Mouse (Mus musculus): ENCODE measurements around the gene Gm20388. TPM values are rescaled to one million over a fixed set of nuclear protein-coding genes. Genes with fewer than 3 reads are reported as not detected.
A peak's percentile ranks its signal among the peaks of the same experiment; 100 is the strongest.

Gene Gm20388
- total RNA-seq, 2 experiments from 2014 or later, result 6.8 to 7.8 TPM

DNA sequence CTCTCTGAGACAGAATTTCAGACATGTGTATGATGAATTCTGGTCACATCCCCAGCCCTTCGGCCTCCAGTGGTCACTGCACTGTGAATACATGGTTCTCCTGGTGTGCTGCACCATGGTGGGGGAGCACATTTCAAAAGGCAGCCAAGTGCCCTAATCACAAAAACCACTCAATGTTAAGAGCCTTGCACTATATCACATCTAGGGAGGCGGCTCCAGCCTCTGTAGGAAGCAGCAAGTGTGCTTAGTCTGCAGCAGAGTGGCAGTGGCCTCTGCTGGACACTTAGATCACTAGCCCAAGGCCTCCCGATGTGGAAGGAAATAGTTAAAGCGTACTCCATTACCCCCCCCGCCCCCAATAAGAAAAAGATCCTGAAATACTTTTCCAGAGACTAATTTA, 2988.4 kb downstream of the Gm20388 start:
- intact Hi-C loops (cut with DNase I), result loop anchor here (10.0 kb wide), 1 partner anchor 286 kb away; the partner anchor contains the start of gene Dpep1
- no peak for DNase-seq

DNA sequence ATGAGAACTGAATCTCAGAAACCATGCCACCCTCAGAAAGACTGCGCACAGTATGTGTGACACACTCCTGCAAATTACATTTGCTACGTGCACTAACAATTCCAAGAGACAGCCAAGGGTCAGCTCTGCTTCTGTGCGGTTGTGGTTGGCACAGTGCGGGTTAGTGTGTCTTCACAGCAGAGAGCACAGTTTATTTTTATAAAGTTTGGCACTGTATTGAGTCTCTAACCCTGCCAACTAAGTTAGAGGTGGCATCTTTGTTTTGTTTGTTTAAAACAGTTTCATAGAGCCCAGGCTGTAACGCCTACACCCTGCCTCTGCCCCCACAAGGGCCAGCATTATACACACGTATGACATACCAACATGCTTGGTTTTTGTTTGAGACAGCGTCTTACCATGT, 2990.8 kb downstream of the Gm20388 start:
- intact Hi-C loops (cut with DNase I), result no loop called here
- no peak for DNase-seq

DNA sequence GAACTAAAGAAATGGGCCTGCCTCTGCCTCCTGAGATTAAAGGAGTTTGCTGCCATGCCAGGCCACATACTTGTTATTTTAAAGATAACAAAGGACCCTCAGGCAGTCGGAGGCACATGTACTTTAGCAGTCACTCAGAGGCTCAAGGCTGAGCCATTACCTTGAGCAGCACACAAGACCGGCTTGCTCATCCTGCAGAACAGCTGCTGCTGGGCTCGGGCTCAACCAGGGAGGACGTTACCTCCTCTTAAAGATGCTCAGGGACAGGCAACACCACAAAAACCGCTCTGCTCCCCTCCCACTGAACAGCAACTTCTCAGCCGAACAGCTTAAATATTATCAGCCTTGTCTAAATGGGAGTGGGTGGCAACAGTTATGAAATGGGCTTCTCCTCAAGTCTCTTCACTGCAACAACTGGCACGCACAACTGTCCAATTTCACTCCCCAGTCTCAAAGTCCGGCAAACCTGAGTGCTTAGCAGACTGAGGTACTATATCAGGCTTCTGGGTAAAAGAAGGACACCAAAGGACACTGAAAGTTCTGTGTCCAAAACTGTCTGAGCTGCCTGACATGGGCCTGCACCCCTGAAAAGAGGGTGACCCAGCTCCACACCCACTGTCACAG, 2991.4 kb downstream of the Gm20388 start:
- intact Hi-C loops (cut with DNase I), result no loop called here
- no peak for DNase-seq

DNA sequence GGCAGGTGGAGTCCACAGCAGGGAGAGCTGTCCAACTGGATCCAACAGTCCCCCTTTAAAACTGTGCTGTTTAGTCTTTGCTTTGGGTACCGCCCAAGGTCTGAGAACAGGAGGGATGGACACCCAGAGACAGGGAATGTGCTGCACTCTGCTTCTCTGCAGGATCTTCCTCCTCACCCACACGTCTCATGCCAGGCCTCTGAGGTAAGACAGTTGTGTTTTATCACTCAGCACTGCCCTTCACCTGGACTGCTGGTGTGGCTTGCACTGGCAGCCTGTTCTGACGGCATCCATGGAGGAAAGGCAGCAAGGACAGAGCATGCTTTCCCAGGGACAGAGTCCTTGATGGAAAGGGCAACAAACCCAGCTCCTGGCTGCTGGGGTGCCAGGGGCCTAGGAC, 2991.9 kb downstream of the Gm20388 start:
- no peak for DNase-seq
- intact Hi-C loops (cut with DNase I), result no loop called here

DNA sequence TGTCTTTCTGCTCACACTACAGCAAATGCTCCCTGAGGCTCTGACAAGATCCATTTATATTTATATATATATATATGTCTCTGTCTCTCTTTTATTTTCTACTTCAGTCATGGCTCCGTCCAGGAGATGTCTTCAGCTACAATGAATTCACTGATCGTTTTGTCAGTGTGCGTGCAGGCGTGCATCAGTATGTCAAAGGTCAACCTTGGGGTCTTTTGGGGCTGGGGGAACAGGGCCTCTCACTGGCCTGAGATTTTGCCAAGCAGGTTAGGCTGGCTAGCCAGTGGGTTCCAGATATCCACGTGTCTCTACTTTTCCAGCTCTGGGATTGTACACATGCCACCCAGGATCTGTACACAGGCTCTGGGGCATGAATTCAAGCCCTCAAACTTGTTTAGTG, 2992.4 kb downstream of the Gm20388 start:
- DNase-seq, result no peak
- intact Hi-C loops (cut with DNase I), result no loop called here

DNA sequence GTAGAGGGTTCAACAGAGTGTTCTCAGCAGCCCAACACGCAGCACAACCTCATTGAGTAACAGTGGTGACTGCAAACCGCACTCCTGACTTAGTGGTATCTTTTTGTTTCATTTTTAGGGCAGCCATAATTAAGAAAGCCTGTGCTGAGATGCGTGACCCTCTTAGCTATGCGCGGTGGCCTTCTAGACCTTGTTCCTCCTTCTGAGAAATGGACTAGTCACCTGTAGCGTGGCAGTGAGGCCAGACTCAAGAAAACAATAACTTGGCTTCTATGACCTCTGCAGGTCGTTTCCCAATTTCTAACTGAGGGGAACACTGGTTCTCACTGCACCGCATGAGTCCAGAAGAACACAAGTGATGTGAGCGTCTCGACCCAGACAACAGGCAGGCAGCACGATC, 2993.9 kb downstream of the Gm20388 start:
- intact Hi-C loops (cut with DNase I), result no loop called here
- DNase-seq, result no peak

DNA sequence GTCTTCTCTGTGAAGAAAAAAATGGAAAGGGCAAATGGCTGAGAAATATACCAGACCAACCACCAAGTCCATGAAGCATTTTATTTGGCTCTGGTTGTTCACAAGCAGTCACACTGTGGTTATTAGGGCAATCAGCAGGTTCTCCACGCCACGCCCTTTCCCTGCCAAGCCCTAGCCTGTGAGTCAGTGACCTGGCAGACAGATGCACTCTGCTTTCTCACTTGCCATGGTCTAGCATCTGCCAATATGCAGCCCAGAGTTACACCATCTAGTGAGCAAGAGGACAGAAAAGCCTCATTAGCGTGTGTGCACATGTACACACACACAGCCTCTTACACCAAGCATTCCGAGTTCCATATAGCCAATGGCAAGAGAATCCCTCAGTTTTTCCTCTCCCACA, 2994.7 kb downstream of the Gm20388 start:
- DNase-seq, result peak in 1 of 2 experiments; percentile 47
- intact Hi-C loops (cut with DNase I), result loop anchor here (5.0 kb wide), 1 partner anchor 137 kb away; the partner anchor contains the start of gene Ankrd11

DNA sequence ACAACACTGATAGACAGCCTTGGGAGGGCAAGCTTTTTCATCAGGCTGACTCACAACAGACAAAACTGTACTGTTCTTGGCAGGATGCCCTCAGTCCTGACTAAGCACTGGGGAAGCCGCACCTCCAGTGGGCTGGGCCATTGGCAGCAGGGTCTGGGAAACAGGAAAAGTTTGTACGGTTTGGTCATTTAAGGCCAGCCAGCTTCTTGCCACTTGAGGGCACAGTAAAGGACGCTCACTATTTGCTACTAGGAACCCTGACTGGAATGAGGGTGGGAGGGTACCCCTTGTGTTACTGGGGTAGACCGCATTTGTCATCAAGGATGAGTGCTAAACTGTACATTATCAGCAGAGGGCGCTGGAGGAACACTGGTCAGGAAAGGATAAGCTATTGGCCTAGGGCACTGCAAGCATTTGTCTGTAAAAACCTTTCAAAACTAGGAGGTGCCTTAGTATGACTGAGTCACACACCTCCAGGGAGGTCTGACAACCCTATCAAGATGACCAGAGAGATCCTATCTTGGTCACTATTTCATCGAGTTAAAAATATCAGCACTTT, 2995.9 kb downstream of the Gm20388 start:
- DNase-seq, result peak; percentile 84 to 89
- intact Hi-C loops (cut with DNase I), result loop anchor here (2.0 to 5.0 kb wide), 2 partner anchors 136 to 158 kb away; partner anchors contain the start of gene Ankrd11

DNA sequence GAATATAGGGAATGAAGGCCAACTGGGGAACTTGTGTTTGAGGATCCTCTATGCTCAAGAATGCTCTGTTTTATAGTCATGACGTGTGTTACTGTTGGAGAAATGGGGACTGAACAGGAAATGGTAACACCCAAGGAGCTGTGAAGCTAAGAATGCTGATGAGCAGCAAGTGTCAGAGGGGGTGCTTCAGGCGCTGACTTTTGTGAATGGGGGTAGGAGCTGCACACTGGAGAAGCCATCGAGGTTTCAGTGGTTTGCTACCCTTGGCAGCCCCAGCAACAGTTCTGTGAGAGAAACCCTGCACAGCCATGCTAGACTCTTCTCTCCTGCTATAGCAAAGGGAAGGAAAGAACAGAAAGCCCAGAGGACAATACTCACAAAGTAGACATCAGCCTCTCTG, 3001.5 kb downstream of the Gm20388 start:
- intact Hi-C loops (cut with DNase I), result no loop called here
- no peak for DNase-seq

DNA sequence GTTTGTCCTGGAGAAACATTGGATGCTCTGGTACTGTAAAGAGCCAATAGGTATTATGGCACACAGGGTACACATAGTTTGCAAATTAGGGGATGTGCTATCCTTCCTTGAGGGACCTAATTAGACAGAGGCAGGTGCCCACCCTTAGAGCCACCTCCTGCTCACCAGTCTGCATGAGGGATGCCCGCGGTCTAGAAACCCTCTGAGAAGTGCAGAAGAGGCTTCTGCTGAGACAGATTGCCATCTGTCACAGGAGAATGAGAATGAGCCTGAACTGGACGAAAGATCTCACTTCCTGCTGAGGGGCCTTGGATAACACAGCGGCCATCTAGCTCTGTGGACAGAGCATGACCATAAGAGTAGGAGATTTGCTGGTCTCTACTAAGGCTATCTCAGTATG, 3002.2 kb downstream of the Gm20388 start:
- intact Hi-C loops (cut with DNase I), result no loop called here
- no peak for DNase-seq

DNA sequence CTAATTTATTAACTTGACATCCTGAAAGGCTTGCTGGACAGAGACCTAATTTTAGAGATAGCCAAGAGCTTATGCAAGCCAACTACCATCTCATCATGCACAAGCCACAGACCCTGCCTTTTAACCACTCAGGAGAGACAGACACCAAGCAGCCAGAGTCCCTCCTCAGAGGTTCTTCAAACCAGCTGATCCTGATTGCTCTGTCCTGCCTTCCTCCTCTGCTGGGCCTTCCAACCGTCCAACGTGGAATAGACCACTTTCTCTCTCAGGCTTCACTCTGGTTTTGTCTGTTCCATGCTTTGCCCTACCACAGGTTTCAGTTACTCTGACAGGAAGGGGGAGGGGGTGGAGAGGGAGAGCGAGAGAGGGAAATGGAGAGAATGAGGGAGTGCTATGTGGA, 3006.1 kb downstream of the Gm20388 start:
- DNase-seq, result no peak
- intact Hi-C loops (cut with DNase I), result no loop called here

DNA sequence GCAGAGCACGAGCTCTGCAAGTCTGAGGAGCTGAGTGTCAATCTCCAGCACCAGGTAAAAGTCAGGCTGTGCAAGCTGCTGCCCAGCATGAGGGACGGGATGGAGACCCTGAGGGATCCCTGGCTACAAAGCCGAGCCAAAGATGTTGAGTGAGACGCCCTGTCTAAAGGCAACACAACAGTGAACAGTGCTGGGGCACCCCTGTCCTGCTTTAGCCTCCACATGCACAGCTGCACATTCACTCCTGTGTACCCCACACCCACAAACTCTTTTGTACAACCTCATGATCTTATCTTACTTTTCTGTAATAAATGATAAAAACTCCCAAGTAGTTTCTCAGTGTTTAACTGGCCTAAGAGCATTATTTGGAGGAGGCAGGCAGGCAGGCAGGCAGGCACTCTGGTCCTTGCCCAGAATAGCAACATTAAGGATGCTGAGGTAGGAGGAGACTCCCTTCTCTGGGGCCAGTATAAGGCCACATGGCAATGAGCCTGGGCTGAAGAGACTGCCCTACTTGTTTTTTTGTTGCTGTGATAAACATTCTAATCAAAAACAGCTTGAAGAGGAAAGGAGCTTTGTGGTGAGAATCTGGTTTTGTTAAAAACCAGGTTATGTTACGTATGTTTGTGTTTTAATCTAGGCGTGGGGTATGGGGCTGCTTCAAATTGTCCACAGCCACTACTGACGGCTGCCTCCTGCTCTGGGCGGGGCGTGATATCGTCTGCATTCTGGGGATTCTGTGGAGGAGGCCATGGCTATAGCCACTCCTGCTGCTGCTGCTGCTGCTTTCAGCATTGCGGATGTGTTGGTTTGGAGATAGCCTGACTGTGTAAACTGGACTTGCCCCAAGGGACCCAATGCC, 3007.1 kb downstream of the Gm20388 start:
- intact Hi-C loops (cut with DNase I), result no loop called here

DNA sequence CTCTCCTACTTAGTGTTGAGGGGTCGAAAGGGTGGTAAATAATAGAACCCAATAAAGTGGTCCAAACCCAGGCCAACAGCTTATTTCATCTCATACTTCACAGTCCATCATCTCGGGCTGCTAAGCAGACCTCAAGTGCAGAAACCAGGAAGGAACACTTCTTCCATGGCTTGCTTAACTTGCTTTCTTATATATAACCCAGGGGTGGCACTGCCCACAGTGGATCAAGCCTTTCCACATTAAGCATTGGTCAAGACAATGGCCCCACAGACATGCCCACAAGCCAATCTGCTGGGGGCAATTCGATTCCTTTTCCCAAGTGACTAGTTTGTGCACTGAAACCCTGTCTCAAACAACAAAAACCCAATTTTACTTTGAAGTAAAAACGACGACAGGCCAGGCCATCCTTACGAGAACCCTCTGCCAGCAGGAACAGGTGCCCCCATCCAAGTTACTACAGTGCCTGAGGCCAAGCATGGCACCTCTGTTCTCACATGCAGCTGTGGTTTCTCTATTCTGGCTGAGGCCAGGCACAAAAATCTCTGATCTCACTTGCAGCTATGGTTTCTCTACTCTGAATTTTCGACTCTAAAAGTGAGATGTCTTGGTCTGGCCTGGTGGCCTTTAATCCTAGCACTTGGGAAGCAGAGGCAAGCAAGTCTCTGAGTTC, 3007.9 kb downstream of the Gm20388 start:
- intact Hi-C loops (cut with DNase I), result no loop called here
- DNase-seq, result no peak

More for the DNA sequence above, 3007.1 kb downstream of the Gm20388 start:
- DNase-seq, result peak in 1 of 2 experiments; percentile 37

DNA sequence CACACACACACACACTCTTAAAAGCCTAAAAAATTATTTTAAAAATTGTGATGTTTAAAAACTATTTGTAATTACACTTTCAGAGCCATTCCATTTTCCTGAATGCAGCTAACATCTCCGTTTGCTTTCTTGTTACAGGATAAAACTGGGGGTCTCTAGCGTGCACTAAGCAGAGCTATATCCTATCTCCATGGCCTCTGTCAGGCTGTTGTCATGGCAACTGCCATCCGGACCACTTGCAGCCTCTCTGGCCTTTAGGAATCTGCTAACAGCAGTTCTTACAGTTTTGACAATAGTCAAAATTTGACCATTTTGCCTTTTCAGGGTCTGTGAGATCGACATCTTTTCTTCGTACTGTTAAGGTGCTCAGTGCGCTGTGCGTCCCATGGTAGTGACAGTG, 3010.2 kb downstream of the Gm20388 start:
- intact Hi-C loops (cut with DNase I), result no loop called here
- DNase-seq, result no peak

DNA sequence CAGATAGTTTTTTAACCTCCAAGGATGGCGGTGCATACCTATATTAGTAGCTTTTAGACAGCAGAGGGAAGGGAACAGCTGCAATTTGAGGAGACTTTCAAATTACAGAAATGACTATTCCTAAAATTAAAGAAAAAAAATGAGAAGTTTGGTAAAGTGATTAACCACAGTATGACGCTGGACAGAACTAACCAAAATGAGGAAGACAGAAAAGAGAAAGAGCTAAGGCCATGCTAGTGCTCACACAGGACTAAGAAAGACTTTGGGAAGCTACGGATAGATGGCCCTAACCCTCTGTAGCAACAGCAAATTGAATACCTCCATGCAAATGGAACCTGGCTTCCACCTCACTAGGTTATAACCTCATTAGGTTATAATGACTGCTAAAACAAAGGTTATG, 3012.3 kb downstream of the Gm20388 start:
- no peak for DNase-seq
- intact Hi-C loops (cut with DNase I), result no loop called here

DNA sequence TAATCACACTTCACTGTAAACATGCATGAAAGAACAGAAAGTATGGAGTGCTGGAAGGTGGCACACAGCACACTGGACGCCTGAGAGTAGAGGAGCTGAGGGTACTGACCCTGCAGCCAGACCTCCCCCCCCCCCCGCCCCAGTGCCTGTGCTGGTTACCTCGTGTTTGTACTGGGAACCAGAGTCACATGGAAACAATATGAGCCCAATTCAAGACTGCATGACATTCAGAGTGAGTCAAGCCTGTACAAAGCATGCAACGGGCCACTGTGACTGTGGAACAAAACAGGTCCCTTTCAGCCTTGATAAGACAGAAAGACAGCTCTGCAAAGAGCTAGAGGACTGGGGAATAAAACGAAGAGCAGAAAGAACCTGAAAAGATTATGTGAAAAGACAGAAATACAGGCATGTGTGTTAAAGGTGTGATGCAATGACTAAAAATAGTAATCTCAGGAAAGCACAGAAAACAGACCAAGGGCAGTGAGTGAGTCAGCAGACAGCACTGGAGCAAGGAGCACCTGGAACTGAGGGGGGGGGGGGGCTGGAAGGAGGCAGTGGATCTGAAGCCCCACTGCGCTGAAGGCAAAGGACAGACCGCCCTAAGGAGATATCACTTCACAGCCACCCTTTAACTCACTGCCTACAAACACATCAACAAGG, 3012.9 kb downstream of the Gm20388 start:
- intact Hi-C loops (cut with DNase I), result no loop called here
- no peak for DNase-seq

DNA sequence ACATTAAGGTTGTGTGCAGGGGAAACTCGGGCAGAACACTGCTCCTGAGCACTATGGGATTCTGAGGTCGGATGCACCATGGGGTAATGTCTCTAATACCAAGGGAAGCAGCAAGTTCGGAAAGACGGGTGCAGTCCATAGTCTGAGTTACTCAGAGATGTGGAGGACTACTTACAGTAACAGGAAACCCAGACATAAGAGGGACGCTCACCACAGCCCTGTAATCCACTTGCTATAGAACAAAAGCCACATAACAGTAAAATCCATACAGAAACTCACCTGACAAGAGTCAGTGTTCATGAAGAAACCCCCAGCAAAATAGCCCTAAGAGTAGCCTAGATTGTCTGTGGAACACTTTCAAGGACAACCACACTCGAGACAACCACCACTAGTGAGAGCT, 3013.4 kb downstream of the Gm20388 start:
- DNase-seq, result no peak
- intact Hi-C loops (cut with DNase I), result no loop called here

DNA sequence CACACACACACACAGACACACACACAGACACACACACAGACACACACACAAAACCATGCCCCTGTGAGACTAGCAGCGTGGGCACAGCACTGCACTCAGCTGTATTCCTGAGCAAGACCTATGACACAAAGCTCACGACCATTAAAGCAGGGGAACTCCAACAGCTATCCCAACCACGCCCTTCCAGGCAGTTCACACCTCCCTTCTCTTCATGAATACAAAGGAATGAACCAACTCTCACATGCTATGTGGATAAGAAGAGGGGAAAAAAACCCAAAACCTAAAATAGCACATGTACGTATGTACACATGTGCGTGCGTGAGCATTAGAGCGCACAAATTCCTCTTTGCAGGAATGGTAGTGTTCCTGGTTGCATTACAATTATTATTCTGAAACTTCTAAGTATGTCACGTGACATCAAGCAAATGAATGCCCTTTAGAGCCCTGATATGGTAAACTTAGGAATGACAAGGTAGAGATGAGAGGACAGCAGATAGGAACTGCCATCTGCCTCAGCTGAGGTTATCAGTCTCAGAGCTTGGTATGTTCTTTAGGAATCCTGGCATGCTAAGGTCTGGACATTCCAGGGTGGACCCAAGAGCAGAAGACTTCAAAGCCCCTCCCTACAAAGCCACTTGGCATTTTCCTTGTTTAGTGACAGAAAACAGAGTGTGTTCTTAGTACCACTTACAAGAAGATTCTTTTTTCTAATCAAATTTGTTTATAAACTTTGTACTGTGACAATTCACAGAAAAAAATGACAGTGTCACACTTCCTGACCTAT, 3015.5 kb downstream of the Gm20388 start:
- no peak for DNase-seq
- intact Hi-C loops (cut with DNase I), result no loop called here

DNA sequence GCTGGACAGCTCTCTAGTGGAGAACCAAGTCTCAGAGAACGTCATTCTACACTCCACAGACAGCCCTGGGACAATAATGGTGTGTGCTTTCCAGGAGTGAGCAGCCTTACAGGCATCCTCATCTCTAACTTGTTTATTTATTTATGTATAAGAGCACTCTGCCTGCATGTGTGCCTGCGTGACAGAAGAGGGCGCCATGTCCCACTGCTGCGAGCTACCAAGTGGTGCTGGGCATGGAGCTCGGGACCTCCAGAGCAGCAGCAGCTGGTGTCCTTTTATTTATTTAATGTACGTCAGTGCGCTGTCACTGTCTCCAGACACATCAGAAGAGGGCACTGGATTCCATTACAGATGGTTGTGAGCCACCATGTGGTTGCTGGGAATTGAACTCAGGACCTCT, 3016.1 kb downstream of the Gm20388 start:
- intact Hi-C loops (cut with DNase I), result no loop called here
- DNase-seq, result no peak

DNA sequence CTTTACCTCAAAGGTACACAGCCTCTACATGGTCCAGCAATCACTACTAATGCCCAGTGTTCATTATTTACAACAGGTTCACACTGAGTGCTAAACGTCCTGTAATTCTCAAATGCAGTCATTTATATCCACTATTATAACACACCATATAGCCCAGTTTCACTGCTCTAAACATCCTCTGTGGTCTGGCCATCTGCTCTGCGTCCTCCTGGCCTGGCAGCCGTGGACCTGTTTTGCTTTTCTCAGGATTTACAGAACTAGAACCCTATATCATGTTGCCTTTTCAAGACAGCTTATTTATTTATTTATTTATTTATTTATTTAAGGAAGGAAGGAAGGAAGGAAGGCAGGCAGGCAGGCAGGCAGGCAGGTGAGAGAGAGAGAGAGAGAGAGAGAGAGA, 3017.2 kb downstream of the Gm20388 start:
- intact Hi-C loops (cut with DNase I), result no loop called here
- no peak for DNase-seq
